Mouse (Mus musculus): ENCODE results near the gene Actr6. TPM values are rescaled to one million over a fixed set of nuclear protein-coding genes. Genes with fewer than 3 reads are reported as not detected.

Actr6 gene
- polyA plus RNA-seq, 1 experiment, result 9.0 TPM

- Histone ChIP-seq H3K4me1 (ENCODE audit: control insufficient read depth, insufficient read depth, low read length) (peaks cover 8% of the 10 kb centered on the region), H3K36me3 (ENCODE audit: control insufficient read depth, insufficient read depth, low read length) (no peaks in the 10 kb centered on the region), H3K27ac (ENCODE audit: control insufficient read depth, insufficient read depth, low read depth, low read length) (no peak overlapping the region), H3K4me3 (ENCODE audit: control insufficient read depth, low read depth, low read length) (peak overlapping the region; percentile 88), H3K27me3 (ENCODE audit: control insufficient read depth, insufficient read depth, low read length) (no peaks in the 10 kb centered on the region)
- TF ChIP-seq POLR2A (IDR thresholded peaks at IDR 0.05; ENCODE audit: control insufficient read depth, low read depth, low read length) (peak; percentile 19; the same call in 1 of the 2 replicates), CTCF (IDR thresholded peaks at IDR 0.05; ENCODE audit: control insufficient read depth, insufficient read depth, insufficient replicate concordance, low read depth, low read length) (no peak)
Measured at GRCm38 (mm10) chr10:89738395-89738794, 6.3 kb upstream of the Actr6 start.

GRCm38 (mm10) chr10:89737887-89738286, 5.8 kb upstream of the Actr6 start:
- TF ChIP-seq POLR2A (IDR thresholded peaks at IDR 0.05; ENCODE audit: control insufficient read depth, low read depth, low read length), result no peak
- no peak for TF ChIP-seq CTCF (IDR thresholded peaks at IDR 0.05; ENCODE audit: control insufficient read depth, insufficient read depth, insufficient replicate concordance, low read depth, low read length)
- peak overlapping the region; percentile 52; the same call in 1 of the 2 replicates for H3K4me3 ChIP-seq (ENCODE audit: control insufficient read depth, low read depth, low read length)
- no peaks in the 10 kb centered on the region for H3K27me3 ChIP-seq (ENCODE audit: control insufficient read depth, insufficient read depth, low read length)
- no peak overlapping the region for H3K27ac ChIP-seq (ENCODE audit: control insufficient read depth, insufficient read depth, low read depth, low read length)
- no peaks in the 10 kb centered on the region for H3K36me3 ChIP-seq (ENCODE audit: control insufficient read depth, insufficient read depth, low read length)
- H3K4me1 ChIP-seq (ENCODE audit: control insufficient read depth, insufficient read depth, low read length), result peaks cover 8% of the 10 kb centered on the region

- TF ChIP-seq CTCF (IDR thresholded peaks at IDR 0.05; ENCODE audit: control insufficient read depth, insufficient read depth, insufficient replicate concordance, low read depth, low read length), result no peak
- no peak for TF ChIP-seq POLR2A (IDR thresholded peaks at IDR 0.05; ENCODE audit: control insufficient read depth, low read depth, low read length)
- Histone ChIP-seq H3K27me3 (ENCODE audit: control insufficient read depth, insufficient read depth, low read length) (no peaks in the 10 kb centered on the region), H3K27ac (ENCODE audit: control insufficient read depth, insufficient read depth, low read depth, low read length) (no peak overlapping the region), H3K4me3 (ENCODE audit: control insufficient read depth, low read depth, low read length) (no peak overlapping the region), H3K4me1 (ENCODE audit: control insufficient read depth, insufficient read depth, low read length) (peaks cover 8% of the 10 kb centered on the region), H3K36me3 (ENCODE audit: control insufficient read depth, insufficient read depth, low read length) (no peaks in the 10 kb centered on the region)
Measured at GRCm38 (mm10) chr10:89737092-89737491, 5.0 kb upstream of the Actr6 start.

GRCm38 (mm10) chr10:89731341-89731740, 754 bp downstream of the Actr6 start:
- no peaks in the 10 kb centered on the region for H3K27me3 ChIP-seq (ENCODE audit: control insufficient read depth, insufficient read depth, low read length)
- peaks cover 3% of the 10 kb centered on the region; the same call in 1 of the 2 replicates for H3K4me1 ChIP-seq (ENCODE audit: control insufficient read depth, insufficient read depth, low read length)
- TF ChIP-seq CTCF (IDR thresholded peaks at IDR 0.05; ENCODE audit: control insufficient read depth, insufficient read depth, insufficient replicate concordance, low read depth, low read length) (no peak), POLR2A (IDR thresholded peaks at IDR 0.05; ENCODE audit: control insufficient read depth, low read depth, low read length) (no peak)
- peak overlapping the region; percentile 82 for H3K27ac ChIP-seq (ENCODE audit: control insufficient read depth, insufficient read depth, low read depth, low read length)
- H3K4me3 ChIP-seq (ENCODE audit: control insufficient read depth, low read depth, low read length), result peak overlapping the region; percentile 94
- H3K36me3 ChIP-seq (ENCODE audit: control insufficient read depth, insufficient read depth, low read length), result no peaks in the 10 kb centered on the region; the same call in 1 of the 2 replicates

- Histone ChIP-seq H3K27ac (ENCODE audit: control insufficient read depth, insufficient read depth, low read depth, low read length) (no peak overlapping the region), H3K4me3 (ENCODE audit: control insufficient read depth, low read depth, low read length) (peak overlapping the region; percentile 54), H3K4me1 (ENCODE audit: control insufficient read depth, insufficient read depth, low read length) (peaks cover 3% of the 10 kb centered on the region; the same call in 1 of the 2 replicates), H3K36me3 (ENCODE audit: control insufficient read depth, insufficient read depth, low read length) (no peaks in the 10 kb centered on the region; the same call in 1 of the 2 replicates), H3K27me3 (ENCODE audit: control insufficient read depth, insufficient read depth, low read length) (no peaks in the 10 kb centered on the region)
- TF ChIP-seq POLR2A (IDR thresholded peaks at IDR 0.05; ENCODE audit: control insufficient read depth, low read depth, low read length) (no peak), CTCF (IDR thresholded peaks at IDR 0.05; ENCODE audit: control insufficient read depth, insufficient read depth, insufficient replicate concordance, low read depth, low read length) (no peak)
Measured at GRCm38 (mm10) chr10:89730386-89730785, 1.7 kb downstream of the Actr6 start.

GRCm38 (mm10) chr10:89722247-89723195, 9.6 kb downstream of the Actr6 start:
- no peak overlapping the region for H3K4me3 ChIP-seq (ENCODE audit: control insufficient read depth, low read depth, low read length)
- 0 out of 2 replicates have a peak, but pooled peaks cover 1% of the 10 kb centered on the region for H3K36me3 ChIP-seq (ENCODE audit: control insufficient read depth, insufficient read depth, low read length)
- peak overlapping the region; percentile 62; the same call in 1 of the 2 replicates for H3K27ac ChIP-seq (ENCODE audit: control insufficient read depth, insufficient read depth, low read depth, low read length)
- no peak for TF ChIP-seq POLR2A (IDR thresholded peaks at IDR 0.05; ENCODE audit: control insufficient read depth, low read depth, low read length)
- TF ChIP-seq CTCF (IDR thresholded peaks at IDR 0.05; ENCODE audit: control insufficient read depth, insufficient read depth, insufficient replicate concordance, low read depth, low read length), result no peak
- H3K4me1 ChIP-seq (ENCODE audit: control insufficient read depth, insufficient read depth, low read length), result no peaks in the 10 kb centered on the region
- H3K27me3 ChIP-seq (ENCODE audit: control insufficient read depth, insufficient read depth, low read length), result no peaks in the 10 kb centered on the region

- H3K4me1 ChIP-seq (ENCODE audit: control insufficient read depth, insufficient read depth, low read length), result no peaks in the 10 kb centered on the region
- no peak overlapping the region for H3K27ac ChIP-seq (ENCODE audit: control insufficient read depth, insufficient read depth, low read depth, low read length)
- TF ChIP-seq CTCF (IDR thresholded peaks at IDR 0.05; ENCODE audit: control insufficient read depth, insufficient read depth, insufficient replicate concordance, low read depth, low read length), result no peak
- no peak for TF ChIP-seq POLR2A (IDR thresholded peaks at IDR 0.05; ENCODE audit: control insufficient read depth, low read depth, low read length)
- 0 out of 2 replicates have a peak, but pooled peaks cover 1% of the 10 kb centered on the region for H3K36me3 ChIP-seq (ENCODE audit: control insufficient read depth, insufficient read depth, low read length)
- no peaks in the 10 kb centered on the region for H3K27me3 ChIP-seq (ENCODE audit: control insufficient read depth, insufficient read depth, low read length)
- no peak overlapping the region for H3K4me3 ChIP-seq (ENCODE audit: control insufficient read depth, low read depth, low read length)
Measured at GRCm38 (mm10) chr10:89720796-89721195, 11.3 kb downstream of the Actr6 start.
